Mouse (Mus musculus) embryo, embryonic 11.5 days (tissue): Measurements from ENCODE around the gene Nmur2.

Source experiments
- DNase-seq: peaks from one replicate; pipeline ENCODE4 v3.0.0-alpha.2; 2012; ENCODE audit warnings: low read depth, low spot score

Gene Nmur2

GRCm38 (mm10) chr11:56040917-56041316 is at the start of gene Nmur2:
Nmur2 (minus strand) TSS chr11:56041010.
- no peak for DNase-seq

- no peak for DNase-seq
Measured at GRCm38 (mm10) chr11:56089127-56089689, 48.4 kb upstream of the Nmur2 start.

DNA sequence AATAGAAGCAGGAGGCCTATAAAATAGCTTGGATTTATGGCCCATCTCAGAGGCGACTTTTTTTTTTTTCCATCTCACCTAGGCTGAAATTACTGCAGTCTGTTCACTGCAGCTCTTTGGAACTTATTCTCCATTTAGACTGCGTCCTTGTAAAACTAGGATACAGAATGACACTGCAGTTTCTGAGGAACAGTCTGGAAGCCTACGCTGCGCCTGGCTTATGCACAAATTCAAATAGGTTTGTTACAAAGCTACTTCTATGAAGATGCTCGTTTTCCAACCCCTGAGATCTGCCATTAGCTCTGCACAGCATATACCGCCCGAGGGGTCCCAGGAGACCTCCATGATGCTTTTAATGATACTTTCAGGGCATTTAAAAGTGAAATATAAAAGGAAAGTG is 31.3 kb upstream of the Nmur2 start:
- DNase-seq = no peak

- DNase-seq = no peak
Measured at GRCm38 (mm10) chr11:56069658-56070057, 28.8 kb upstream of the Nmur2 start.

- DNase-seq = no peak
Measured at GRCm38 (mm10) chr11:56065147-56065546, 24.3 kb upstream of the Nmur2 start.

DNA sequence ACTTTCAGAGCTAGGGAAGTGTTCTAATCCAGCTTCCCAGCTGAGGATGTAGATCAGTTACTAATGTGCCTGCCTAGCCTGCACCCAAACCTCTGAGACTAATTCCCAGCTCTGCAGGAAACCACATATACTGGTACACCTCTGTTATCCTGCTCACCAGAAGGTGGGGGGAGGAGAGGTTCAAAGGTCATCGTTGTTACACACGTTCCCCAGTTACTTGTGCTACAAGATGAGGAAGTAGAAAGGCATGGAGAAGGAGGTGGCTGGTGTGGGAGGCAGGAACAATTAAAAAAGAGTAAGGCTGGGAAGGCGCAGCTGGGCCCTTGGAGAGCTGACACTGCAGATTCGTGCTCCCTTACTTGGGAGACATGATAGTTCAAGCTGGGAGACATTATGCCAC is 23.8 kb upstream of the Nmur2 start:
- no peak for DNase-seq

GRCm38 (mm10) chr11:56059236-56059635 is 18.4 kb upstream of the Nmur2 start:
- DNase-seq = no peak

DNA sequence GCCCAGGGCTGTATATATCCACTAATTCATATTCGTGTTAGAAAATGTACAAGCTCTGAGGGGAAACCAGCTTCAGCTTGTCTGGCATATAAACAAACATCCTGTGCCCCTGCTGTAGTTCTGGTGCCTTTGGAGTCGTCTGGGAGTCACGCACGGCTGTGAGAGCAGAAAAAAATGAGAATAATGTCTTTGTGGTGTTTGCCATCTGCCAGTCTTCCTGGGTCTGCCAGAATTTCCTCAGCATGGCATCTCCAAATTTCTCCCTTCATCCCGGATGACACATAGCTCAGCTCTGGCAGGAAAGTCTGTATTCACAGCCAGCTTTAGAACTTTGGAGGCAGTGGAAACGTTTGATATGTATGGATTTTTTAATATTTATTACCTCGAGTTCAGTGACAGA is 13.6 kb upstream of the Nmur2 start:
- DNase-seq = no peak

GRCm38 (mm10) chr11:56026854-56027253 is 14.0 kb downstream of the Nmur2 start:
- no peak for DNase-seq

DNA sequence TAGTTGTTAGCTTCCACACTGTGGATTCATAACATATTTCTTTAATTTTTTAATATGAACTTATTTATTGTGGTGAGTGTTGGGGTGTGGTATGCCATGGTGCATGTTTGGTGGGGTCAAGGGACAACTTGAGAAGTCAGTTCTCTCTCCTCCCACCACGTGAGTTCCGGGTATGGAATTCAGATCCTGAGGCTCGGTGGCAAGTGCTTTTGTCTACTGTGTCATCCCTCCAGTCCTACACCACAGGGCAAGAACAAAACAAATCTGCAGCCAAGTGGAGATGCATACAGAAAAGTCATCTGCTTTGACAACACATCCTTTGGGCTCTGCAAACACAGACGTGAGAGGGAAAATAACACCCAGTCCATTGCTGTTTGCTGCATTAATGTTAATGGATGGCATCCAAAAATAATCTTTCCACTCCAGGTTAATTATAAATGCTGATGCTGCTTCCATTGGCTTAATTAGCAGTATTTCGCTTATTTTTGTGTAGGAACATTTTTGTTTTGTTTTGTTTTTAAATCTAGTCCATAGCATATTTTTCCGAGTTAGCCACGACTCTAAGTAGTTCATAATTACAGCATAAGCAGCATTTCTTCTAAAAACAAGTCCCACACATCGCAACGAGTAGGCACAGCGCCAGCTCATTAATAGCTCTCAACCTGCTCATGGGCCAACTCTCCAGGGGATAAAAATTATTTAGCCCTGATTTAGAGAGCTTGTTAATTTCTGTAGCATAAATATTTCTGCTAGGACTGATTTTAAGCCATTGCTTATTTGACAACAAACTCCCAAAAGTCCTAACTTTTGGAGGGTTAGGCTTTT is 14.9 kb downstream of the Nmur2 start:
- DNase-seq = no peak

GRCm38 (mm10) chr11:56013510-56014057 is 27.2 kb downstream of the Nmur2 start:
- DNase-seq = no peak

GRCm38 (mm10) chr11:56012396-56012795 is 28.4 kb downstream of the Nmur2 start:
- no peak for DNase-seq

GRCm38 (mm10) chr11:56008277-56008676 is 32.5 kb downstream of the Nmur2 start:
- DNase-seq = no peak

GRCm38 (mm10) chr11:55992799-55993198 is 48.0 kb downstream of the Nmur2 start:
- DNase-seq = no peak

DNA sequence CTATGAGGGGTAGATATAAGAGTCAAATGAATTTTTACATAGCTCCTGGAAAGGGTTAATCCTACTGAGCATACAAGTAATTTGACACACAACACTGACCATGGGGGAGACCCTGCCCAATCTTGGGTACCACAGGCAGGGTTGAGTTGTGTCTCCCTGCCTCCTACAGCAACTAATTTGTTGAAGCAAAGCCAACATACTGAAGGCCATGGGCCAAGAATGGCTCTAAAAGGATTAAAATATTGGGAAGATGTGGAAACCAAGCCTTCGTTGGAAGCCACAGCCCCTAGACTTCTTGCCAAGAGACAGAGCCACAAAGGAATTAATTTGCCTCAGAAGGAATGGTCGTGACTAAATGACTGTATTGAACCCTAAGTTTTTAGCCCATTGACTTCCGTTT is 48.7 kb downstream of the Nmur2 start:
- DNase-seq = no peak

DNA sequence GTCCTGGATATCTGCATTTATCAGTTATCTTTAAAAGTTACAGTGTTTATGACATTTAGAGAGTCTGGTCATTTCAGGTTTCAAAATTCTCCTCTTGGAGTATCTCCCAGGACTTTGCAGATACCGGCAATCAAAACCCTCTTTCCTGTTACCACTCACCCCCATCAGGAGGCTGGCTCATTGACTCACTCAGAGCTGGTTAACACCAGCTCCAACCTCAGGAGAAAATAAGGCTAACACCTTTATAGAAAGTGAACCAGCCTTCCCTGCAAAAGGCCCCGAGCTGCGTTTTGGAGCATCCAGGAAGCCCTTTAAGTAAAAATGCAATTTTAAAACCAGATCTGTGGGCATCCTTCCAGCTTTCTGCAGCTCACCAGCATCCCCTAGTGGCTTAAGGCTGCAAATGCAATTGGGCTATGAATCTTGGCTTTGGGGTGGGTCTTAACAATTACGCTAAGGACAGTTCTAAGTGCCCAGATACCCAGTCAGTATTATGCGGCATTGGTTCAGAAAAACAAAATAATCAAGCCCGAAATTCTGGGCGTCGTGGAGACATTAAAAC is 49.2 kb downstream of the Nmur2 start:
- peak; percentile 46 for DNase-seq

- DNase-seq = no peak
Measured at GRCm38 (mm10) chr11:55984643-55985042, 56.2 kb downstream of the Nmur2 start.

DNA sequence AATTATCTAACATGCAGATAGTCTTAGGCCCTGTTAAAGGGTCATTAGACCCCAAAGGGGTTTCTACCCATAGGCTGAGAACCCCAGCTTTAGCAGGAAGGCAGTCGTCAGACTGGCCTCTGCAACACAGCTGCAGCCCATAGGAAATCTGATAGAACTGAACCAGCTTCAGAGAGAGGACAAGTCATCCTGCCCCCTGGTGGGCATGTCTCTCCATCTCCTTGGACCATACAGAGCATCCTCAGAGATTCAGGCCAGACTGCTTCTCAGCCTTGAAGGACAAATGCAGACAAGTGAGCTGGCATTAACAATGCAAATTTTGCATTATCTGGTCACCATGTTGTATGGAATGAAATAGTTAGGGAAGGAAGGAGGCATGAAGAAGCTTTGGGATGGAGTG is 59.2 kb downstream of the Nmur2 start:
- no peak for DNase-seq

DNA sequence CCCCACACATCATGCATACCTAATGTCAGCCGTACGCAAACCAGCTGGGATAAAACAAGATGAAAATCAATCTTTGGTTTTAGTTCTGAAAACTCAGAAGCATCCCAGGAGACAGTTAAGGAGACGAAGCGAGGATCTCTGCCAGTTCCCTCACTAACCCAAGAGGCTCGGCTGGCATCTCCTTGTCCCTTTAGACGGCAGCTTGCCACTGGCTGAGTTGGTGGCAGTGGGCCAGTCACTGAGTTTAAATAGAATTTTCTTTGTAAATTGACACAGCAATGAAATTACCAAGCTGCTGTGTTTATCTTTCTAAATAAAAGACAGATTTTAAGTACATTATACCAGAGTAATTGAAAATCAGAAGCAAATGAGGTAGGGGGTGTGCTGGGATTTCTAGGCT is 62.7 kb downstream of the Nmur2 start:
- DNase-seq = no peak
